Mouse (Mus musculus) stomach, postnatal 0 days (tissue): Measurements from ENCODE around the gene Ccdc146.

Source experiments
- CTCF ChIP-seq: IDR thresholded peaks from 2 replicates; pipeline ENCODE4 v1.5.1; 2016; ENCODE audit warnings: antibody characterized with exemption, low read depth, mild to moderate bottlenecking, moderate library complexity
- EP300 ChIP-seq: optimal IDR thresholded peaks from 2 replicates; pipeline ENCODE3; 2016; ENCODE audit warnings: antibody characterized with exemption

DNA sequence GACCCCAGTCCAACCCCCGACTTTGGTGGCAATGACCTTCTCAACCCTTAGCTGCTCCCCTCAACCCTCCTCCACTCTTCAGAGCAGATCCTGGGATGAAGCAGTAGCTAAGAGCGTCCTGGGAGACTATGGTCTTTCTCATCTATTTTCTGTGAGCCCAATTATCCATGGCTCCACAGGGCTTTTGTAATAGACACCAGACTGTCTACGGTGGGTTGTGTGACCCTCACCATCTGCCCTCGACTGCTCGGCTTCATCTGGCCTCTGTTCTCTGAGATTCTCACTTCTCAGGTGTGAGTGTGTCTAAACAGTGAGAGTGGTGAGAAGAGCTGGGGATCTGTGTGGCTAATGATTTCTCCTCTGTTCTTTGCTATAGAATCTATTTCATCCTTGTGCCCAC lies 117.3 kb downstream of the Ccdc146 start:
- TF ChIP-seq EP300 (no peak), CTCF (no peak)
